Mouse (Mus musculus): ENCODE measurements around the gene Pdf. TPM values are rescaled to one million over a fixed set of nuclear protein-coding genes. Genes with fewer than 3 reads are reported as not detected.

The Pdf gene
- total and polyA plus RNA-seq, 3 experiments = 56.0 to 64.8 (median 60.6) TPM

- 53% methylated on average over 17 of the region's 17 CpGs for WGBS
- TF ChIP-seq POLR2A (IDR thresholded peaks at IDR 0.05; ENCODE audit: insufficient read depth, low read depth, low read length) (no peak), CTCF (IDR thresholded peaks at IDR 0.05) (no peak), EP300 (IDR thresholded peaks at IDR 0.05; ENCODE audit: insufficient read depth, low read depth, low read length) (no peak)
- no peak within 1 kb of the TSS for H3K9ac ChIP-seq (ENCODE audit: low read depth, low read length)
- H3K36me3 ChIP-seq (ENCODE audit: control insufficient read depth, insufficient read depth, low read length) = no peaks in the 10 kb centered on the region
- no peak within 1 kb of the TSS for H3K27ac ChIP-seq
- H3K4me3 ChIP-seq = no peak within 1 kb of the TSS
- no peaks in the 10 kb centered on the region for H3K4me1 ChIP-seq (ENCODE audit: control insufficient read depth, insufficient read depth, low read length)
- no peaks in the 10 kb centered on the region for H3K79me2 ChIP-seq (replicated peaks; ENCODE audit: control insufficient read depth, insufficient read depth, low read length)
- peak in 1 of 2 experiments; percentile 18 for DNase-seq
- intact Hi-C loops (cut with DNase I) = no loop called here
- no peaks in the 10 kb centered on the region for H3K27me3 ChIP-seq (ENCODE audit: control insufficient read depth, insufficient read depth, low read length)
Measured at GRCm38 (mm10) chr8:107065511-107066496, 17.4 kb upstream of the Pdf start, which contains the start of gene Tmed6. TSS of gene Tmed6 (minus strand) at chr8:107065644.

GRCm38 (mm10) chr8:107062613-107063012 is 14.2 kb upstream of the Pdf start:
- intact Hi-C loops (cut with DNase I) = no loop called here

GRCm38 (mm10) chr8:107056973-107057369 is 8.6 kb upstream of the Pdf start:
- H3K4me1 ChIP-seq (ENCODE audit: control insufficient read depth, insufficient read depth, low read length) = peaks cover 2% of the 10 kb centered on the region
- peaks cover 2% of the 10 kb centered on the region; the same call in 1 of the 2 replicates for H3K79me2 ChIP-seq (replicated peaks; ENCODE audit: control insufficient read depth, insufficient read depth, low read length)
- H3K9ac ChIP-seq (ENCODE audit: low read depth, low read length) = peak overlapping the region; percentile 59
- peaks cover 3% of the 10 kb centered on the region for H3K36me3 ChIP-seq (ENCODE audit: control insufficient read depth, insufficient read depth, low read length)
- no peaks in the 10 kb centered on the region for H3K27me3 ChIP-seq (ENCODE audit: control insufficient read depth, insufficient read depth, low read length)
- intact Hi-C loops (cut with DNase I) = loop anchor here (1.0 to 2.0 kb wide), 2 partner anchors 26 to 40 kb away; partner anchors contain the start of genes Terf2 and Vps4a
- no peak for DNase-seq
- WGBS = under 1% methylated on average over 33 of the region's 33 CpGs
- H3K4me3 ChIP-seq = peak overlapping the region; percentile 95
- H3K27ac ChIP-seq = peak overlapping the region; percentile 64
- no peak for TF ChIP-seq POLR2A (IDR thresholded peaks at IDR 0.05; ENCODE audit: insufficient read depth, low read depth, low read length)
- TF ChIP-seq EP300 (IDR thresholded peaks at IDR 0.05; ENCODE audit: insufficient read depth, low read depth, low read length) = no peak
- no peak for TF ChIP-seq CTCF (IDR thresholded peaks at IDR 0.05)

More at GRCm38 (mm10) chr8:107062613-107063012, 14.2 kb upstream of the Pdf start:
- H3K9ac ChIP-seq (ENCODE audit: low read depth, low read length) = no peak overlapping the region
- no peaks in the 10 kb centered on the region; the same call in 1 of the 2 replicates for H3K36me3 ChIP-seq (ENCODE audit: control insufficient read depth, insufficient read depth, low read length)
- H3K4me1 ChIP-seq (ENCODE audit: control insufficient read depth, insufficient read depth, low read length) = no peaks in the 10 kb centered on the region; the same call in 1 of the 2 replicates
- DNase-seq = no peak
- no peaks in the 10 kb centered on the region for H3K79me2 ChIP-seq (replicated peaks; ENCODE audit: control insufficient read depth, insufficient read depth, low read length)
- H3K27me3 ChIP-seq (ENCODE audit: control insufficient read depth, insufficient read depth, low read length) = no peaks in the 10 kb centered on the region
- H3K27ac ChIP-seq = no peak overlapping the region
- TF ChIP-seq CTCF (IDR thresholded peaks at IDR 0.05) (no peak), EP300 (IDR thresholded peaks at IDR 0.05; ENCODE audit: insufficient read depth, low read depth, low read length) (no peak)
- no peak overlapping the region for H3K4me3 ChIP-seq
- 80% methylated on average over 1 of the region's 1 CpGs for WGBS

- intact Hi-C loops (cut with DNase I) = loop anchor here (1.0 to 2.0 kb wide), 2 partner anchors 25 to 40 kb away; partner anchors contain the start of genes Terf2 and Vps4a
Measured at GRCm38 (mm10) chr8:107056076-107056972, 7.9 kb upstream of the Pdf start, which contains the start of the genes Cog8 and Nip7. TSS of gene Cog8 (minus strand) at chr8:107056689. TSS of gene Nip7 (plus strand) at chr8:107056877.

GRCm38 (mm10) chr8:107052046-107052445 is 3.6 kb upstream of the Pdf start:
- Histone ChIP-seq H3K36me3 (ENCODE audit: control insufficient read depth, insufficient read depth, low read length) (peaks cover 3% of the 10 kb centered on the region; the same call in 1 of the 2 replicates), H3K9ac (ENCODE audit: low read depth, low read length) (no peak overlapping the region), H3K27ac (no peak overlapping the region), H3K79me2 (replicated peaks; ENCODE audit: control insufficient read depth, insufficient read depth, low read length) (peaks cover 2% of the 10 kb centered on the region; the same call in 1 of the 2 replicates), H3K4me1 (ENCODE audit: control insufficient read depth, insufficient read depth, low read length) (peaks cover 3% of the 10 kb centered on the region), H3K4me3 (no peak overlapping the region), H3K27me3 (ENCODE audit: control insufficient read depth, insufficient read depth, low read length) (no peaks in the 10 kb centered on the region)
- WGBS = 96% methylated on average over 8 of the region's 8 CpGs
- TF ChIP-seq POLR2A (IDR thresholded peaks at IDR 0.05; ENCODE audit: insufficient read depth, low read depth, low read length) (no peak), EP300 (IDR thresholded peaks at IDR 0.05; ENCODE audit: insufficient read depth, low read depth, low read length) (no peak), CTCF (IDR thresholded peaks at IDR 0.05) (no peak)
- DNase-seq = no peak
- intact Hi-C loops (cut with DNase I) = no loop called here

More at GRCm38 (mm10) chr8:107056076-107056972, 7.9 kb upstream of the Pdf start, which contains the start of the genes Cog8 and Nip7:
- Histone ChIP-seq H3K36me3 (ENCODE audit: control insufficient read depth, insufficient read depth, low read length) (peaks cover 3% of the 10 kb centered on the region), H3K27me3 (ENCODE audit: control insufficient read depth, insufficient read depth, low read length) (no peaks in the 10 kb centered on the region), H3K79me2 (replicated peaks; ENCODE audit: control insufficient read depth, insufficient read depth, low read length) (peaks cover 2% of the 10 kb centered on the region; the same call in 1 of the 2 replicates), H3K27ac (peak within 1 kb of the TSS; percentile 88), H3K9ac (ENCODE audit: low read depth, low read length) (peak within 1 kb of the TSS; percentile 92), H3K4me1 (ENCODE audit: control insufficient read depth, insufficient read depth, low read length) (peaks cover 2% of the 10 kb centered on the region), H3K4me3 (peak within 1 kb of the TSS; percentile 95)
- DNase-seq = peak; percentile 93 to 98
- TF ChIP-seq EP300 (IDR thresholded peaks at IDR 0.05; ENCODE audit: insufficient read depth, low read depth, low read length) (peak; percentile 88), POLR2A (IDR thresholded peaks at IDR 0.05; ENCODE audit: insufficient read depth, low read depth, low read length) (peak; percentile 86), CTCF (IDR thresholded peaks at IDR 0.05) (no peak)
- under 1% methylated on average over 88 of the region's 88 CpGs for WGBS

Measured in heart, adult 2 months (tissue).